Mouse (Mus musculus) thymus, adult 18-20 months (tissue): ENCODE results near the gene Tmem240.
"Not testable (repeated sequence)": the region's sequence is repeated elsewhere in the genome, so short reads cannot be mapped to it uniquely, and the experiment has no call there.

Experiments
- DNase-seq, 2 experiments: peaks; one replicate each; pipeline ENCODE4 v3.0.0; 2022; ENCODE audit warnings: mixed read lengths in 2 of 2

Tmem240 gene

GRCm38 (mm10) chr4:155772786-155773185 is 38.2 kb downstream of the Tmem240 start:
- no peak for DNase-seq

DNA sequence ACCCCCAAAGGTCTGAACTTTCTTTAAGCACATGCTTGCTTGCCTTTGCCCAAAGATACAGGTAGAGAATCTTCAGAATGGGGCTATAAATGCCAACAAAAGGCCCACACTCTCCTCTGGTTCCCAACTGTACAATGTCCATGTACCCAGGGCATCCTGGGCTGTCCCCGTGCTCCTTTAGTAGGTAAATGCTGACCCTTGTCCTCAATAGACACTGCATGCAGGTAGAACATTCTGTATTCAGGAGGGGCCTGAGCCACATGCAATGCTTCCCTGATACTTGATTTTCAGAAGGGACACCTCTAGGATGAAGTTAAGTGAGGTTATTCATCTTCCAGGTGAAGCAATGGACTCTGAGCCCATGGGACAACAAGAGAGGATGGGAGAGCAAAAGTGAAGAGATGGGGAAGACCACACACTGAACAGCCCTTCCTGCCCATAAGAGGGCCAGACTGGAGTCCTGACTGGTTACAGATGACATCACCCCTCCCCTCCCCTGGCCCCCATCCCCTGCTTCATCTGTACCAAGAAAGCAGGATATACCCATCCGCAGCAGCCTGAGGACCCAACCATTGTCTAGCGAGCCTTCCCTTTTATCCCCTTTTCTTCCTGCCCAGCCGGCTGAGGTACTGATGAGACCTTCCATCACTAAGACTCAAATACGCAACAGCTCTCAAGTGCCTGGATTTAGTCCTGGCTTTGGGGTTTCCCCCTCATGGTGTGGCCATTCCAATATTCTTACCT is 38.9 kb downstream of the Tmem240 start:
- DNase-seq = no peak

GRCm38 (mm10) chr4:155774280-155774754 is 39.7 kb downstream of the Tmem240 start, which contains the start of gene Vwa1:
Gene Vwa1, minus strand, starts transcription at chr4:155774698.
- DNase-seq = peak; percentile 70 to 75

GRCm38 (mm10) chr4:155774971-155775740 is 40.6 kb downstream of the Tmem240 start:
- no peak for DNase-seq

DNA sequence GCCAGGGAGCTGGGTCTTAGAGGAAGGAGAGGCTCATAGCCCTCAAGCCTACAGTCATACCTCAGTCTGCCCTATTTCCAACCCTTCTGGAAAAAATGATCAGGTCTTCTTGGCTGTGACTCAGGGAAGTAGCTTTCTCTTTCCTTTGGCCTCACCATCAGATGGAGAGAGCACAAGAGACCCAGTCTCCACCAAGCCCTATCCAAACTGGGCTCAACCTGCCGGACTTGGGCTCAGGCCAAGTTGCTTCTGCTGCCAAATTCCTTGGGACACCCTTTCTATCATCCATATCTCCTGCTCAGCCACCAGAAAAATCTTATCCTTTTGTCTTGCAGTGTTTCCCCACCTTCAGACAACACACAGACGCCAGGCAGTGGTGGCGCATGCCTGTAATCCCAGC is 41.3 kb downstream of the Tmem240 start:
- no peak for DNase-seq

DNA sequence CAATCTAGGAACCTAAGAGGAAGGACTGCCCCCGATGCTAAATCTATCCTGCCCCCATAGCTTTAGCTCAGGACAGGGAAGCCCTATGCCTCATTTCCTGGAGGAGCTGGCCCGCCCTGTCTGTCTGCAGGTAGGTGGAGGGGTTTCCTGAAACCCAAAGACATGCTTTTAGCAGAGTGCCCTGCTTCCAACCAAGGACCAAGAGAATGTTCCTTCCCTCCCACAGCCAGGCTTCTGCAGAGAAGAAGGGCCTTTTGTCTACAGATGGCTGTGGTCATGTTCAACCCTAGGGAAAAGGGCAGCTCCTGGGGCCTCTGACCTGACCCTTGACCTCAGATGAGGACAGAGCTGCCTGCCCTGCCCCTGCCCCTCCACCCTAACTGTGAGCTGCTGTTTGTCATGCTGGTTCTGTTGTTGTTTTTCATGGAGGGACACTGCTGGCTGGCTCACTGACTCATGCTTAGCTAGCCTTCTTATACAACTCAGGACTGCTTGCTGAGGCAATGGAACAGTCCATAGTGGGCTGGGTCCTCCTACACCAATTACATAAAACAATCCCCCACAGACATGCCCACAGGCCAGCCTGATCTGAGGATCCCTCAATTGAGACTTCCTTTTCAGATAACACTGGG is 42.2 kb downstream of the Tmem240 start:
- DNase-seq = no peak

GRCm38 (mm10) chr4:155777816-155778215 is 43.2 kb downstream of the Tmem240 start:
- DNase-seq = no peak

- no peak for DNase-seq
Measured at GRCm38 (mm10) chr4:155779498-155779897, 44.9 kb downstream of the Tmem240 start.

DNA sequence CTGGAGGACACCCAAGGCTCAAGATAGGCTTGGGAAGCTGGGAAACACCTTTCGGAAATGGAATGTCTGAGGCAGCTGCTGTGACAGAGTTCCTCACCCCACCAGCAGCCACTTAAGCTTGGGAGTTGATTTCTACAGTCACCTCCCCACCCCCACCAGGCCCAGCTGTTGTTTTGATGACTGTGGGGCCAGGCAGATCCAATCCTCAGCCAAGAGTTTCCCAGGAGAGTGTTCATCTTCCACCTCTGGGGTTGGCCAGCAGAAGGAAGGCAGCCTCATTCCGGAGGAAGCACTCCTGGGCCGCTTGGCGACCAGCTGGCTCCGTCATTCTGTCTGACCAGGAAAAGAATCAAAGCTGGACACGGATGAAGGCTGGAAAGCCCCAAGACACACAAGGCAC is 46.3 kb downstream of the Tmem240 start:
- no peak for DNase-seq

DNA sequence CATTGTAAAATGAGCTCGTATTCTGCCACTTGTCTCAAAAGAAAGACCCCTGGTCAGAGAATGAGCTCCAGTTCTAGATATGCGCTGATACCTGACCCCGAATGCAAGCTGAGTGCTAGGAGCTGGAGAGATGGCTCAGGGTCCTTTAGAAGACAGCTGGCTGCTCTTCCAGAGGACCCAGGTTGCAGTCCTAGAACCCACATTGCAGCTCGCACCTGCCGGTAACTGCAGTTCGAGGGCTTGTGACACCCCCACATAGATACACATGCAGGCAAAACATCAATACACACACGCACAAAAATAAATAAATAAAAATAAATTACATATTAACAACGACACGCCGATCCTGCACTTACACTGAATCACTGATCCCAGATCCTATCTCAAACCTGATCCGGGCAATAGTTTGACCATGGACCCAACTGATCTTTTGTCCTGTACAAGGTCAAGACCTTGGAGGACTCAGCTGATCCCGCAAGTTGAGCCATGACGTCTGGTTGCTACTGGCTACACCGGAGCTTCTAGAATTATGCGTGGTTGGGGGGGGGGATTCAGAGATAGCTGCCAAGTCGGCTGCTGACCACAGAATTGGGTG is 49.0 kb downstream of the Tmem240 start:
- DNase-seq = no peak

DNA sequence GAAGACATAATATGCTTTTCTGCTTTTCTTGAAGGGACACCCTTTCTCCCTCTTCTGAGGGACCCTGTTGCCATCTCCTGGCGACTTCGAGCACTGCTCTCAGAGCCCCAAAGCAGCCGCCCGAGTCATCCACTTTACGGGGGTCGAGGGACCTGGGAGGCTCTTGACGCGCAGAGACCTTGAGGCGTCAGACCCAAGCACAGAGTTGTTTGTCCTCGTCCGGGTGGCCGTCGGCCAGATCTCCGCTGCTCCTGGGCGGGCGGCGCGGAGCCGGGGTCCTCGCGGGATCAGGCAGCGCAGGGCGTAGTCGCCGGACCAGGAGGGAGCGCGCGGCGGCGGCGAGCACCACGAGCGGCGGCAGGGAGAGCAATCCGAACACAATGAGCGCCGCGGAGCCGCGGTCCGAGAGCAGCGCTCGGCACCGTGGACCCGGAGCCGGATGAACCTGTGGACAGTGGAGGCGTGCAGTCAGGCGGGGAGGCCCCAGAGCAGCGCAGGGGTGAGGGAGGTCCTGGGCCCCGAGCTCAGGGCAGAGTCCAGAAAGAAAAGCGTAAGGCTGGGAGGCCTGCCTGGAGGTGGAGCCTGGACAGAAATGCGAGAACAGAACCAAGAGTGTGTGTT is 49.6 kb downstream of the Tmem240 start:
- DNase-seq = peak in 1 of 2 experiments; percentile 33

GRCm38 (mm10) chr4:155785246-155785645 is 50.6 kb downstream of the Tmem240 start:
- no peak for DNase-seq

GRCm38 (mm10) chr4:155785819-155786218 is 51.2 kb downstream of the Tmem240 start, which contains the start of gene Tmem88b:
Gene Tmem88b, minus strand, starts transcription at chr4:155785874.
- DNase-seq = no peak

- DNase-seq = no peak
Measured at GRCm38 (mm10) chr4:155788300-155788699, 53.7 kb downstream of the Tmem240 start.

DNA sequence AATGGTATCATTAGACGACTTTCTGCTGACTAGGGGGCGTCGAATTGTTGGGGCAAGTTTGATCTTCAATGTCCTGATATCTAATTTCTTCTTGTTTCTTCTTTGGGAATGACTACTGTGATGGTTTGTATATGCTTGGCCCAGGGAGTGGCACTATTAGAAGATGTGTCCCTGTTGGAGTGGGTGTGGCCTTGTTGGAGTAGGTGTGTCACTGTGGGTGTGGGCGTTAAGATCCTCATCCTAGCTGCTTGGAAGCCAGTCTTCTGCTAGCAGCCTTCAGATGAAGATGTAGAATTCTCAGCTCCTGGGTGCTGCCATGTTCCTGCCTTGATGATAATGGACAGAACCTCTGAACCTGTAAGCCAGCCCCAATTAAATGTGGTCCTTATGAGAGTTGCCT is 54.2 kb downstream of the Tmem240 start:
- not testable (repeated sequence) for DNase-seq

- DNase-seq = no peak
Measured at GRCm38 (mm10) chr4:155790021-155790489, 55.5 kb downstream of the Tmem240 start, which contains the start of gene Ankrd65. Gene Ankrd65, plus strand, starts transcription at chr4:155790439.
